Mouse (Mus musculus) liver, embryonic 11.5 days (tissue): ENCODE measurements around the gene Prn. TPM values are rescaled to one million over a fixed set of nuclear protein-coding genes. Genes with fewer than 3 reads are reported as not detected.

ENCODE experiments used
- ATAC-seq: fragments of 200-750 bp; cut with Nextera tagmentation; replicated peaks from 2 replicates; pipeline ENCODE4 v1.8.0; 2017; ENCODE audit warnings: moderate number of reproducible peaks, mild to moderate bottlenecking, moderate TSS enrichment, moderate library complexity; ENCODE audit not compliant: low FRiP score
- DNase-seq: peaks from one replicate; pipeline ENCODE4 v3.0.0-alpha.2; 2017; ENCODE audit warnings: low spot score
- H3K27ac ChIP-seq: fragments of 300-500 bp; sonication (generic); 2 replicates; pipeline ENCODE4 v1.5.1; 2014; ENCODE audit warnings: mild to moderate bottlenecking, low read depth, low read length, control low read depth
- H3K27me3 ChIP-seq: fragments of 300-500 bp; sonication (generic); replicated peaks from 2 replicates; pipeline ENCODE4 v1.6.1; 2014; ENCODE audit warnings: low read length, mixed read lengths; ENCODE audit not compliant: control insufficient read depth, insufficient read depth
- H3K36me3 ChIP-seq: fragments of 300-500 bp; sonication (generic); 2 replicates; pipeline ENCODE4 v1.6.1; 2014; ENCODE audit warnings: mild to moderate bottlenecking, low read length, moderate library complexity, mixed read lengths; ENCODE audit not compliant: control insufficient read depth, insufficient read depth
- H3K4me1 ChIP-seq: fragments of 300-500 bp; sonication (generic); replicated peaks from 2 replicates; pipeline ENCODE4 v1.6.1; 2014; ENCODE audit warnings: low read length, mixed read lengths; ENCODE audit not compliant: control insufficient read depth, insufficient read depth
- H3K4me2 ChIP-seq: fragments of 300-500 bp; sonication (generic); 2 replicates; pipeline ENCODE4 v1.6.1; 2014; ENCODE audit warnings: mild to moderate bottlenecking, control low read depth, moderate library complexity
- H3K4me3 ChIP-seq: fragments of 300-500 bp; sonication (generic); 2 replicates; pipeline ENCODE4 v1.5.1; 2014; ENCODE audit warnings: low read depth, low read length, control low read depth
- H3K9ac ChIP-seq: fragments of 300-500 bp; sonication (generic); 2 replicates; pipeline ENCODE4 v1.6.1; 2014; ENCODE audit warnings: low read depth, low read length, control low read depth
- H3K9me3 ChIP-seq: fragments of 300-500 bp; sonication (generic); 2 replicates; pipeline ENCODE4 v1.6.1; 2016; ENCODE audit warnings: low read length, inconsistent platforms, mixed read lengths; ENCODE audit not compliant: control insufficient read depth
- WGBS: fragments of 180-500 bp; shearing (Covaris S2); extraction: QIAGEN DNeasy Blood & Tissue Kit; methylation state at CpG from one replicate; pipeline ENCODE4 v1.1.7; 2014; 5-methylcytosine and 5-hydroxymethylcytosine counted together
- polyA plus RNA-seq: library from polyadenylated mRNA; unstranded; fragments of >200 nt; fragmentation: Nextera tagmentation; extraction: Ambion mirVana; gene quantifications from 2 replicates; pipeline ENCODE4 v1.2.1, GENCODE M21; 2014

Gene Prn
- polyA plus RNA-seq, 1 experiment from 2014 or later = not detected

- Histone ChIP-seq H3K4me3 (no peak overlapping the region), H3K4me2 (no peak overlapping the region), H3K27ac (no peak overlapping the region), H3K9ac (no peak overlapping the region), H3K9me3 (no peaks in the 10 kb centered on the region), H3K36me3 (no peaks in the 10 kb centered on the region), H3K27me3 (no peaks in the 10 kb centered on the region), H3K4me1 (peaks cover 13% of the 10 kb centered on the region)
- DNase-seq (no peak), ATAC-seq (no peak)
- WGBS = 47% methylated on average over 2 of the region's 3 CpGs
Observed at GRCm38 (mm10) chr2:131902423-131902822, 7.3 kb upstream of the Prn start.

DNA sequence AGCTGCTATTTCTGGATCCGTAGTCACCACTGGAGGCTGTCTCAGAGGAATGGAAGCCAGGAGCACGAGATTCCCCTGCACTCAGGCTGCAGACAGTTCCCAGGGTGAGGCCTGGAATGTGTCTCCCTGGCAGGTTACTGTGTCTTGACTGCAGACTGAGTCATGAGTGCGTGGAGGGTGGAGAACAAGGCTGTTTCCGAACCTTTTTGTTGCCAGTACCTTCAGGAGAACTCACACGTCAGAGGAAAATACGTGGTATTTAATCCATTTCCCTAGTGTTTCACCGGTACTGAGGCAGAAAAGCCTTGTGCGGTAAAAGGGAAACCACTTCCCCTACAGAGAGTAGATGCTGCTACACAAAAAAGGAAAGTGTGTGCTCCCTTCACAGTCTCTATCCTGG, 6.9 kb upstream of the Prn start:
- peaks cover 13% of the 10 kb centered on the region for H3K4me1 ChIP-seq
- DNase-seq (no peak), ATAC-seq (no peak)
- H3K9me3 ChIP-seq = no peaks in the 10 kb centered on the region
- H3K27me3 ChIP-seq = no peaks in the 10 kb centered on the region
- WGBS = 32% methylated on average over 8 of the region's 8 CpGs
- H3K4me2 ChIP-seq = no peak overlapping the region
- no peaks in the 10 kb centered on the region for H3K36me3 ChIP-seq
- H3K4me3 ChIP-seq = no peak overlapping the region
- H3K27ac ChIP-seq = no peak overlapping the region
- no peak overlapping the region for H3K9ac ChIP-seq

- no peak for DNase-seq
- H3K4me2 ChIP-seq = peak overlapping the region; percentile 44
- peak; percentile 92 for ATAC-seq
- WGBS = 16% methylated on average over 5 of the region's 5 CpGs
- H3K9ac ChIP-seq = no peak overlapping the region
- H3K36me3 ChIP-seq = no peaks in the 10 kb centered on the region
- peak overlapping the region; percentile 50 for H3K27ac ChIP-seq
- H3K9me3 ChIP-seq = no peaks in the 10 kb centered on the region
- no peaks in the 10 kb centered on the region for H3K27me3 ChIP-seq
- H3K4me3 ChIP-seq = no peak overlapping the region
- H3K4me1 ChIP-seq = peaks cover 13% of the 10 kb centered on the region
Observed at GRCm38 (mm10) chr2:131905025-131905424, 4.7 kb upstream of the Prn start.

- Histone ChIP-seq H3K9ac (no peak overlapping the region), H3K4me3 (no peak overlapping the region), H3K27ac (no peak overlapping the region), H3K9me3 (no peaks in the 10 kb centered on the region), H3K36me3 (no peaks in the 10 kb centered on the region), H3K4me1 (peaks cover 13% of the 10 kb centered on the region), H3K4me2 (no peak overlapping the region), H3K27me3 (no peaks in the 10 kb centered on the region)
- no peak for DNase-seq
- ATAC-seq = no peak
- WGBS = 57% methylated on average over 6 of the region's 6 CpGs
Observed at GRCm38 (mm10) chr2:131905776-131906175, 4.0 kb upstream of the Prn start.

- Histone ChIP-seq H3K27ac (no peak overlapping the region), H3K9ac (no peak overlapping the region), H3K27me3 (no peaks in the 10 kb centered on the region), H3K4me1 (peaks cover 17% of the 10 kb centered on the region), H3K4me2 (no peak overlapping the region), H3K9me3 (no peaks in the 10 kb centered on the region), H3K4me3 (no peak overlapping the region), H3K36me3 (no peaks in the 10 kb centered on the region)
- ATAC-seq (no peak), DNase-seq (no peak)
- 90% methylated on average over 3 of the region's 3 CpGs for WGBS
Observed at GRCm38 (mm10) chr2:131906266-131906665, 3.5 kb upstream of the Prn start.

DNA sequence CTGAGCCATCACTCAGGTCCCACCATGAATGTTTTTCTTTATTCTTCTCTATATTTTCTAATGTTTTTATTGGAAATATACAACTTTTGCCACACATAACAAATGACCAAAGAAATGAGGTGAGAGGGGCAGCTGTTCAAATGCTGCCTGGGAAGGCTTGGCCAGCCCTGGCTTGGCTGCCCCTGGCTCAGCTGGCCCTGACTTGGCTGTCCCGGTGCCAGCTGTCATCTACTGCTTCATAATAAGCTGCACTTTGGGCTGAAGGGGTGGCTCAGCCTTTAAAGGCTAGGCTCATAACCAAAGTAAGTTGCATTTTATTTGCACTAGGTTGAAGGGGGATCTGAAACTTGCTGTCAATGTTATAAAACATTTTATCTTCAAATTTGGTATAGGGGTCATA, 2.9 kb upstream of the Prn start:
- no peak overlapping the region for H3K9ac ChIP-seq
- no peaks in the 10 kb centered on the region for H3K36me3 ChIP-seq
- WGBS = 75% methylated on average over 1 of the region's 1 CpGs
- ATAC-seq = no peak
- H3K27ac ChIP-seq = no peak overlapping the region
- no peaks in the 10 kb centered on the region for H3K9me3 ChIP-seq
- no peaks in the 10 kb centered on the region for H3K27me3 ChIP-seq
- H3K4me2 ChIP-seq = no peak overlapping the region
- H3K4me3 ChIP-seq = no peak overlapping the region
- no peak for DNase-seq
- H3K4me1 ChIP-seq = peaks cover 17% of the 10 kb centered on the region

DNA sequence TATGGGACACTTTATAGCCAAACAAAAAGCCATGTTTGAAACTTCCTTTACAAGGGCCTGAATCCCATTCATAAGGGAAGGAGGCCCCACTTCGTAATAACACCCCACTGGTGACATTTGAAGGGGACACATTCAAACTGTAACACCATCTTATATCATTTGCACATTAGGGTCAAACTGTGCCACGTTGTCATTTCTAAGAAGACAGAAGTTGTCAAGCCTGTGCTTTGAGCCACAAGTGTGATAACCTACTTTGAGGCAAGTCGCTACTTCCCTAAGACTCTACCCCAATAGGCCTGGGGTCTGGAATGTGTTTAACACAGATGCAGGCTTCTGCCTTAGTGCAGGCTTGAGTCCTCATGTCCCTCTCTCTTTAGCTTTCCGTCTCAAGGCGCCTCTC, 2.4 kb upstream of the Prn start:
- Histone ChIP-seq H3K9ac (no peak overlapping the region), H3K36me3 (no peaks in the 10 kb centered on the region), H3K4me1 (peaks cover 17% of the 10 kb centered on the region), H3K4me2 (no peak overlapping the region), H3K27me3 (no peaks in the 10 kb centered on the region), H3K9me3 (no peaks in the 10 kb centered on the region), H3K27ac (no peak overlapping the region), H3K4me3 (no peak overlapping the region)
- WGBS = 74% methylated on average over 5 of the region's 5 CpGs
- DNase-seq (no peak), ATAC-seq (no peak)

DNA sequence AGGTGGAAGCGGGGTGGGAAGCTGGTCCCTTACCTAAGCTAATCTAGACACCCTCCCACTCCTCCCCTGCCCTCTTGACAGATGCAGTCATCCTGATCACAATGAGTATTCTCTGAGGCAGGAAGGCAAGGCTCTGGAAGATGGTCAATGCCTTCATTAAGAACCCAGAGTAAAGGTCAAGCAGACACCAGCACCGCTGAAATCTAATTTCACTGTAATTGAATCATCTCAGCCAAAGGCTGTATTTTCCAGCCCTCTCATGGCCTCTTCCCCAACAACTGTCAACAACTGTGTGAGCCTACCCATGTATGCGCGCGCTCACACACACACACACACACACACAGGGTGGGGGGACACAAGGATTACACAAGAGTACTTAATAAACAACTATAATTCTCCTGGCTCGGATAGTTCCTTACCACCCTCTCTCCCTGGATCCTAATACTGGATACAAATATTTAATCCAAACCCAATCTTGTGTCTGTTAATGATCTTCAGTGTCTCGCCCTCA, 1.4 kb upstream of the Prn start:
- no peak overlapping the region for H3K4me3 ChIP-seq
- 89% methylated on average over 7 of the region's 7 CpGs for WGBS
- ATAC-seq (no peak), DNase-seq (no peak)
- no peak overlapping the region for H3K4me2 ChIP-seq
- no peak overlapping the region for H3K9ac ChIP-seq
- H3K4me1 ChIP-seq = peaks cover 17% of the 10 kb centered on the region
- no peak overlapping the region for H3K27ac ChIP-seq
- H3K36me3 ChIP-seq = no peaks in the 10 kb centered on the region
- no peaks in the 10 kb centered on the region for H3K9me3 ChIP-seq
- H3K27me3 ChIP-seq = no peaks in the 10 kb centered on the region

DNA sequence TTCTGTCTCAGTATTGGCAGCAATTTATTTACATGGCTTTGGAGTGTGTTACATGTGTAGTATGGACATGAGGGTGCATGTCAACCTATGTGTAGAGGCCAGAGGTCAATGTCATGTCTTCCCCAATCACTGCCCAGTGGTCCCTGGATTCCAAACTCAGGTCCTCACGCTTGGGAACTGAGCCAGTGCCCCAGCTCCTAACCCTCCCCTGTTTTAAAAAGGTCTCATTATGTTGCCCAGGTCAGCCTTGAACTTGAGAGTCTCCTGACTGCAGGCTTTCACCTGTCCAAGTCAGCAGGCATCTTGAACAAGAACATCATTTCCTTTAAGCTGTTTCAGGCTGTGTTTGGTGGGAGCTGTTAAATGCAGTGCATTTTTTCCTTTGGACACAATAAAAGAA, 851 bp upstream of the Prn start:
- H3K27ac ChIP-seq = no peak overlapping the region
- no peak overlapping the region for H3K9ac ChIP-seq
- 88% methylated on average over 1 of the region's 1 CpGs for WGBS
- H3K4me2 ChIP-seq = no peak overlapping the region
- H3K4me3 ChIP-seq = no peak overlapping the region
- no peak for DNase-seq
- no peaks in the 10 kb centered on the region for H3K9me3 ChIP-seq
- no peak for ATAC-seq
- peaks cover 17% of the 10 kb centered on the region for H3K4me1 ChIP-seq
- H3K27me3 ChIP-seq = no peaks in the 10 kb centered on the region
- no peaks in the 10 kb centered on the region for H3K36me3 ChIP-seq
